Mouse (Mus musculus) 416B (cell line): ENCODE results near the gene Amz1.

Source experiments
- DNase-seq: peaks from one replicate; pipeline ENCODE4 v3.0.0; 2011; ENCODE audit warnings: low read depth

The Amz1 gene

GRCm38 (mm10) chr5:140801782-140802181 lies 77.9 kb downstream of the Amz1 start:
- DNase-seq, result no peak

- DNase-seq, result no peak
Observed at GRCm38 (mm10) chr5:140806252-140806651, 82.3 kb downstream of the Amz1 start.

DNA sequence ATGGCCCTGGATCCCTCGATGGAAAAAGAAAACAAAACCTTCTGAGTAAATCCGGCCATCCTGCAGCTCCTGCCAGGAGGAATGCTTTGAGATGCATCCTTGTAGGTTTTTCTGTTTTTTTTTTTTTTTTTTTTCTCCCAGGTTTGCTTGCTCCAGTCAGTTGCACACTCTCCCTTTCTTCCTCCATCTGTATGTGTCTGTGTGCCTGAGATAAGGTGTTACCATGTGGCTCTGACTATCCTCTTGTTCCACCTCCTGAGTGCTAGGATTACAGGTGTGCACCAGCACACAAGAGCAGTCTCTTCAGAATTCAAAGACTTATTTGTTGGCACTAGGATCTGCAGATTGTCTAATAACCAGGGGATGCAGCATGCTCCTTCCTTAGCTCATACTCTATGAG lies 83.0 kb downstream of the Amz1 start:
- no peak for DNase-seq
